Mouse (Mus musculus) CH12.LX (cell line): Measurements from ENCODE around the gene Fkbp7. TPM values are rescaled to one million over a fixed set of nuclear protein-coding genes. Genes with fewer than 3 reads are reported as not detected.

Experiments
- DNase-seq: peaks from one replicate; pipeline ENCODE4 v3.0.0-alpha.2; 2013; ENCODE audit errors: extremely low read depth
- H3K27ac ChIP-seq: 2 replicates; pipeline ENCODE4 v1.5.1; 2012; ENCODE audit warnings: low read depth, mild to moderate bottlenecking, control low read depth, moderate library complexity; ENCODE audit not compliant: insufficient read depth
- H3K27me3 ChIP-seq: replicated peaks from 2 replicates; pipeline ENCODE3; 2012; ENCODE audit warnings: inconsistent platforms
- H3K36me3 ChIP-seq, 2 experiments: replicated peaks in 1 of 2; 2 replicates each; pipeline versions ENCODE3 to v1.6.1; 2012; ENCODE audit warnings: inconsistent platforms in 1 of 2, low read length in 1 of 2, mild to moderate bottlenecking in 1 of 2, mixed read lengths in 1 of 2, moderate library complexity in 1 of 2; ENCODE audit not compliant: control insufficient read depth in 1 of 2, insufficient read depth in 1 of 2
- H3K4me1 ChIP-seq, 2 experiments: 2 replicates each; pipeline ENCODE4 v1.6.1; 2012; ENCODE audit warnings: inconsistent platforms in 1 of 2, moderate library complexity in 1 of 2; ENCODE audit not compliant: insufficient read depth in 2 of 2, control insufficient read depth in 1 of 2
- H3K4me2 ChIP-seq: 2 replicates; pipeline ENCODE4 v1.6.1; 2012; ENCODE audit warnings: low read depth, mild to moderate bottlenecking, control low read depth; ENCODE audit not compliant: poor library complexity, insufficient read depth, severe bottlenecking
- H3K4me3 ChIP-seq, 3 experiments: fragments of 150-350 bp in 1 of 3; sonication (generic) in 1 of 3; replicated peaks in 1 of 3; 2 replicates each; pipeline versions ENCODE3 to v1.5.1; 2011 to 2012; ENCODE audit warnings: low read depth in 2 of 3, low read length in 2 of 3, mild to moderate bottlenecking in 2 of 3, moderate library complexity in 2 of 3, control low read depth in 1 of 3, improper control_type of control experiment in 1 of 3, inconsistent platforms in 1 of 3, mixed read lengths in 1 of 3; ENCODE audit not compliant: poor library complexity in 1 of 3
- H3K79me2 ChIP-seq: replicated peaks from 2 replicates; pipeline ENCODE4 v1.6.1; 2012; ENCODE audit warnings: mild to moderate bottlenecking, moderate library complexity; ENCODE audit not compliant: control insufficient read depth, poor library complexity, insufficient read depth, severe bottlenecking; ENCODE audit errors: extremely low read depth
- H3K9ac ChIP-seq: 2 replicates; pipeline ENCODE4 v1.6.1; 2012; ENCODE audit warnings: low read depth, mild to moderate bottlenecking, control low read depth, moderate library complexity; ENCODE audit not compliant: insufficient read depth
- H3K9me3 ChIP-seq: replicated peaks from 2 replicates; pipeline ENCODE3; 2012; ENCODE audit warnings: low read length, inconsistent platforms, mixed read lengths
- BHLHE40 ChIP-seq: IDR thresholded peaks from 2 replicates; pipeline ENCODE4 v1.6.1; 2011; ENCODE audit warnings: mild to moderate bottlenecking, low read depth, low read length, improper control_type of control experiment
- CHD1 ChIP-seq: IDR thresholded peaks from 2 replicates; pipeline ENCODE4 v1.6.1; 2012; ENCODE audit warnings: low read depth, low read length, improper control_type of control experiment, inconsistent platforms
- CHD2 ChIP-seq: IDR thresholded peaks from 2 replicates; pipeline ENCODE4 v1.6.1; 2011; ENCODE audit warnings: low read length, improper control_type of control experiment
- EP300 ChIP-seq: IDR thresholded peaks from 2 replicates; pipeline ENCODE4 v1.6.1; 2011; ENCODE audit warnings: low read length, improper control_type of control experiment
- IRF4 ChIP-seq: IDR thresholded peaks from 2 replicates; pipeline ENCODE4 v1.6.1; 2014; ENCODE audit warnings: low read depth, mild to moderate bottlenecking, inconsistent platforms, low read length, improper control_type of control experiment
- KAT2A ChIP-seq: IDR thresholded peaks from 2 replicates; pipeline ENCODE4 v1.6.1; 2012; ENCODE audit warnings: low read length, improper control_type of control experiment, inconsistent platforms; ENCODE audit not compliant: insufficient replicate concordance
- MAX ChIP-seq: IDR thresholded peaks from 2 replicates; pipeline ENCODE4 v1.6.1; 2011; ENCODE audit warnings: low read length, improper control_type of control experiment
- MEF2A ChIP-seq: IDR thresholded peaks from 2 replicates; pipeline ENCODE4 v1.6.1; 2014; ENCODE audit warnings: low read depth, mild to moderate bottlenecking, inconsistent platforms, low read length, improper control_type of control experiment, borderline replicate concordance
- MYC ChIP-seq: IDR thresholded peaks from 2 replicates; pipeline ENCODE4 v1.6.1; 2011; ENCODE audit warnings: low read depth, mild to moderate bottlenecking, improper control_type of control experiment, low read length
- PAX5 ChIP-seq: IDR thresholded peaks from 2 replicates; pipeline ENCODE4 v1.6.1; 2012; ENCODE audit warnings: low read length, inconsistent platforms, mixed read lengths
- POLR2A ChIP-seq: IDR thresholded peaks from 2 replicates; pipeline ENCODE4 v1.6.1; 2011; ENCODE audit warnings: low read depth, mild to moderate bottlenecking, improper control_type of control experiment, low read length
- RAD21 ChIP-seq: IDR thresholded peaks from 2 replicates; pipeline ENCODE4 v1.6.1; 2011; ENCODE audit warnings: low read depth, mild to moderate bottlenecking, low read length, improper control_type of control experiment, moderate library complexity
- SIN3A ChIP-seq: IDR thresholded peaks from 2 replicates; pipeline ENCODE4 v1.6.1; 2012; ENCODE audit warnings: low read length, improper control_type of control experiment, inconsistent platforms
- SMC3 ChIP-seq: IDR thresholded peaks from 2 replicates; pipeline ENCODE4 v1.6.1; 2011; ENCODE audit warnings: low read depth, low read length, improper control_type of control experiment
- TCF12 ChIP-seq: IDR thresholded peaks from 2 replicates; pipeline ENCODE4 v1.6.1; 2014; ENCODE audit warnings: low read depth, mild to moderate bottlenecking, inconsistent platforms, low read length, improper control_type of control experiment
- UBTF ChIP-seq: IDR thresholded peaks from 2 replicates; pipeline ENCODE4 v1.6.1; 2012; ENCODE audit warnings: low read depth, mild to moderate bottlenecking, inconsistent platforms, low read length, improper control_type of control experiment, moderate library complexity
- ZMIZ1 ChIP-seq: IDR thresholded peaks from 2 replicates; pipeline ENCODE4 v1.6.1; 2012; ENCODE audit warnings: low read depth, mild to moderate bottlenecking, inconsistent platforms, low read length, improper control_type of control experiment
- dilution Hi-C: fragments of 300-500 bp; cut with MboI; formaldehyde crosslinking; loops from 2 replicates; pipeline ENCODE4 v1.14.3; 2020; ENCODE audit warnings: low sequenced_read_pairs; ENCODE audit not compliant: extremely low pct_unique_long_range_greater_than_20kb, extremely low pct_ligation_motif_present
- in situ Hi-C: fragments of 300-500 bp; cut with MboI; formaldehyde crosslinking; loops from 3 replicates; pipeline ENCODE4 v1.14.3; 2019; ENCODE audit warnings: low sequenced_read_pairs, low pct_ligation_motif_present, low pct_unique_long_range_greater_than_20kb, mixed read lengths
- polyA plus RNA-seq: library from polyadenylated mRNA; unstranded; fragments of >175 nt; gene quantifications from 2 replicates; pipeline ENCODE4 v1.2.1, GENCODE M21; 2012; ENCODE audit warnings: low read depth; ENCODE audit not compliant: insufficient read length
- total RNA-seq, 2 experiments: library from RNA; depleted of rRNA; stranded (reverse); fragments of 300-350 nt in 1 of 2; fragments of >200 nt in 1 of 2; gene quantifications; 2 replicates each; pipeline ENCODE4 v1.2.3; 2012 to 2014

Gene Fkbp7
- total and polyA plus RNA-seq, 3 experiments = 1.5 to 1.7 (median 1.5) TPM

DNA sequence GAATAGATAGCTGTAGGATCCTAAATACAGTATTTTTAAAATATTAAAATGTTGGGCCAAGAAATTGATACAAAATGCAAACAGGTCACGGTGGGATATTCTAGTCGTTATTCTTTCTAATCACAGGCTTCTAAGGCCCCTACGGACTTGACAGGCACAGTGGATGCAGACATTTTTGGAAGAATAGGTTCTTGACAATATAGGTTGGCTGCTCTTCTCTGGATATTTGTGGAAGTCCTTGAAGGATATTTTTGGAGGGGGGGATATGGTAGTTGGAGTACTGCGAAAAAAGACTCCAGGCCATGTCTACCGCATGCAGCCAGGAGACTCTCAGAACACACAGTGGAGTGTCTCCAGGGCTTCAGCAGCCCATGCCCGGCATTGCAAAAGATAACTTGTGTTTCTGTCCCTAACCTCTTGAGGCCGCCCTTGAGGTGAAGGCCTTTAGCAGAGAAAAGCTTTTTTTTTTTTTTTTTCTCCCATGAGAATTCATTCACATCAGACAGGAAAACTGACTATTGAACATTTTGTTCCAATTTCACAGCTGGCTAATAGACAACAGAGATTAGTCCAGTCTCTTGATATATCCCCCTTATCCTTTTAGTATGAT is 661 bp upstream of the Fkbp7 start (continued):
- TF ChIP-seq MEF2A (no peak; the same call in 1 of the 2 replicates), CHD2 (no peak), KAT2A (0 out of 2 replicates have a peak, but pooled peaks have one; percentile 28), IRF4 (no peak), EP300 (no peak), TCF12 (no peak), MAX (0 out of 2 replicates have a peak, but pooled peaks have one; percentile 37), BHLHE40 (no peak), RAD21 (peak; percentile 29), MYC (0 out of 2 replicates have a peak, but pooled peaks have one; percentile 3), SIN3A (no peak; the same call in 1 of the 2 replicates), SMC3 (no peak), UBTF (no peak), ZMIZ1 (no peak), CHD1 (no peak)

DNA sequence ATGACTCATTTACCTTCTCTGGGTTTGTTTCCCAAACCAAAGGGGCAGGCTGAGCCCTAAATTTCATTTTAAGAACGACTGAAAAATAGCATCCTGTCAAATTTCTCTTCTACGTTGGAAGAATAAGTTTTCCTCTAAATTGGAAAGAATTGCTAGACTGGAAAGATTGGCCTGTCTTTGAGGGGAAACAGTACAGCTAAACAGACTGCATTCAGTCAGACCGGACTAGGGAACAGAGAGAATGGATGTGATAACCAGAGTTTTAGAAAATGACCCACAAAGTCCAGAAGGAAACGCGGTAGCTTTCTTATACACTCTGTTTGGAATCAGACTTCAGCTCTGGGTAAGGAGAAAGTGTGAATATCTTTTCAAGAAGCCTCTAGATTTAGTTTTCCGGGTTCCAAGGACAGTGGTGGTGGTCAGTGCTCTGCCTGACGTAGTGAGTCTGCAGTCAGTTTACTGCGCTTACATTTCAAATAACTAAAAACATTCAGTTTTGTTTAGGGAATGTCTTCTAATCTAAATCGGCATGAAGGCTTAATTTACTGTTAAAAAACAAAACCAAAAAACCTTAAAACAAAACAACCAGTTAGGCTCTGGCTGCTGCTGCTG is 676 bp downstream of the Fkbp7 start:
- no peaks in the 10 kb centered on the region for H3K27me3 ChIP-seq
- TF ChIP-seq RAD21 (no peak), CHD1 (peak; percentile 73), POLR2A (no peak), SIN3A (peak; percentile 43; the same call in 1 of the 2 replicates), CHD2 (no peak), PAX5 (no peak)
- in situ Hi-C loops = no loop called here
- no peak overlapping the region; the same call in 1 of the 2 replicates for H3K27ac ChIP-seq
- H3K4me3 ChIP-seq = peak overlapping the region; percentile 65 to 79 (median 75)
- no peaks in the 10 kb centered on the region for H3K9me3 ChIP-seq
- peak; percentile 14 for DNase-seq
- peaks cover 20% of the 10 kb centered on the region for H3K79me2 ChIP-seq
- dilution Hi-C loops = no loop called here
- H3K4me1 ChIP-seq = peaks cover 0 to 15% of the 10 kb centered on the region in 2 experiments; a peak in 2 of 4 replicates
- peak overlapping the region; percentile 94 for H3K4me2 ChIP-seq
- H3K9ac ChIP-seq = peak overlapping the region; percentile 76
- peaks cover 0 to 16% of the 10 kb centered on the region in 2 experiments for H3K36me3 ChIP-seq
